Mouse (Mus musculus): ENCODE measurements around the gene Ttc30b.

DNA sequence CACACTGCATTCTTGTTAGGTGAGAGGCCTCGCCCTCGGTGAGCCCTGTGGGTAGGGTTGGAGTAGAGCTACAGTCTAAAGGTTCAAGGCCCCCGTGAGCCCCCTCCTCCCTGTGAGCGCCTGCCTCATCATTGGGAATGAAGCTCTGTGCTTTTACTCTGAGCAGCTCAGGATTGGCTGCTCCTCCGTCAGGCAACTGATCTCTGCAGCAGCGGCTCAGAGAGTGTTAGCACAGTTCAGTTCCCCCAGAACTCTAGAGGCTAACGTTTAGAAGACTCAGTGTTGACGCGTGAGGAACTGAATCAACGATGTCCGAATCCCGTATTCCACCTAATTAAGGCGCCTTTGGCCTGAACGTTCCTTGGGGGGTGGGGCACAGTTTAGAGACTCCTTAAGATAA lies 17.3 kb upstream of the Ttc30b start:
- TF ChIP-seq CTCF (IDR thresholded peaks at IDR 0.05; ENCODE audit: low read depth), result no peak
- no peak for TF ChIP-seq EP300 (IDR thresholded peaks at IDR 0.05; ENCODE audit: low read depth)
